Mouse (Mus musculus) hindbrain, embryonic 15.5 days (tissue): ENCODE measurements around the gene Grb2. TPM values are rescaled to one million over a fixed set of nuclear protein-coding genes. Genes with fewer than 3 reads are reported as not detected.

Source experiments
- ATAC-seq: fragments of 200-750 bp; cut with Nextera tagmentation; 2 replicates; pipeline ENCODE4 v1.8.0; 2017; ENCODE audit warnings: low read depth, moderate number of reproducible peaks, moderate TSS enrichment; ENCODE audit not compliant: low FRiP score
- H3K27ac ChIP-seq: fragments of 300-500 bp; sonication (generic); replicated peaks from 2 replicates; pipeline ENCODE4 v1.5.1; 2015; ENCODE audit warnings: mild to moderate bottlenecking, inconsistent platforms
- H3K27me3 ChIP-seq: fragments of 300-500 bp; sonication (generic); 2 replicates; pipeline ENCODE4 v1.6.1; 2015; ENCODE audit warnings: control low read depth, inconsistent platforms
- H3K36me3 ChIP-seq: fragments of 300-500 bp; sonication (generic); 2 replicates; pipeline ENCODE4 v1.6.1; 2015; ENCODE audit warnings: control low read depth, inconsistent platforms
- H3K4me1 ChIP-seq: fragments of 300-500 bp; sonication (generic); replicated peaks from 2 replicates; pipeline ENCODE4 v1.6.1; 2015; ENCODE audit warnings: control low read depth, inconsistent platforms
- H3K4me2 ChIP-seq: fragments of 300-500 bp; sonication (generic); 2 replicates; pipeline ENCODE4 v1.6.1; 2015; ENCODE audit warnings: moderate library complexity, mild to moderate bottlenecking, inconsistent platforms
- H3K4me3 ChIP-seq: fragments of 300-500 bp; sonication (generic); 2 replicates; pipeline ENCODE4 v1.5.1; 2015; ENCODE audit warnings: mild to moderate bottlenecking, inconsistent platforms
- H3K9ac ChIP-seq: fragments of 300-500 bp; sonication (generic); 2 replicates; pipeline ENCODE4 v1.6.1; 2015; ENCODE audit warnings: inconsistent platforms
- H3K9me3 ChIP-seq: fragments of 300-500 bp; sonication (generic); 2 replicates; pipeline ENCODE4 v1.6.1; 2016; ENCODE audit warnings: control low read depth, inconsistent platforms
- WGBS: fragments of 180-500 bp; shearing (Covaris S2); methylation state at CpG from one replicate; pipeline ENCODE4 v1.1.7; 2015; 5-methylcytosine and 5-hydroxymethylcytosine counted together
- polyA plus RNA-seq: library from polyadenylated mRNA; unstranded; fragments of >200 nt; fragmentation: Nextera tagmentation; extraction: Ambion mirVana; gene quantifications from 2 replicates; pipeline ENCODE4 v1.2.1, GENCODE M21; 2015

Grb2 gene
- polyA plus RNA-seq, 1 experiment from 2014 or later: 190 TPM

- Histone ChIP-seq H3K27me3 (no peaks in the 10 kb centered on the region), H3K4me1 (peaks cover 33% of the 10 kb centered on the region), H3K36me3 (peaks cover 29% of the 10 kb centered on the region), H3K27ac (no peak overlapping the region), H3K9ac (no peak overlapping the region), H3K9me3 (no peaks in the 10 kb centered on the region), H3K4me2 (no peak overlapping the region), H3K4me3 (no peak overlapping the region)
- 96% methylated on average over 18 of the region's 18 CpGs for WGBS
- no peak for ATAC-seq
Measured at GRCm38 (mm10) chr11:115606733-115607132, 101.7 kb downstream of the Grb2 start.

GRCm38 (mm10) chr11:115604304-115604696 lies 104.1 kb downstream of the Grb2 start:
- no peaks in the 10 kb centered on the region for H3K9me3 ChIP-seq
- H3K27me3 ChIP-seq: no peaks in the 10 kb centered on the region
- H3K36me3 ChIP-seq: peaks cover 27% of the 10 kb centered on the region
- ATAC-seq: peak; percentile 29
- H3K4me3 ChIP-seq: peak overlapping the region; percentile 72
- WGBS: under 1% methylated on average over 26 of the region's 26 CpGs
- H3K9ac ChIP-seq: peak overlapping the region; percentile 82
- peak overlapping the region; percentile 97 for H3K27ac ChIP-seq
- peak overlapping the region; percentile 80 for H3K4me2 ChIP-seq
- peaks cover 31% of the 10 kb centered on the region for H3K4me1 ChIP-seq

- Histone ChIP-seq H3K27me3 (no peaks in the 10 kb centered on the region), H3K4me3 (peak within 1 kb of the TSS; percentile 72), H3K4me2 (peak within 1 kb of the TSS; percentile 80), H3K9ac (peak within 1 kb of the TSS; percentile 82), H3K27ac (peak within 1 kb of the TSS; percentile 97), H3K36me3 (peaks cover 26% of the 10 kb centered on the region), H3K9me3 (no peaks in the 10 kb centered on the region), H3K4me1 (peaks cover 31% of the 10 kb centered on the region)
- peak; percentile 96 for ATAC-seq
- WGBS: under 1% methylated on average over 80 of the region's 93 CpGs
Measured at GRCm38 (mm10) chr11:115603476-115604303, 104.7 kb downstream of the Grb2 start, which contains the start of the genes Mrps7 and Gga3. Gene Mrps7 (plus strand): TSS chr11:115603925. Gene Gga3 (minus strand): TSS chr11:115604051.

- H3K27me3 ChIP-seq: no peaks in the 10 kb centered on the region
- ATAC-seq: no peak
- peaks cover 31% of the 10 kb centered on the region for H3K4me1 ChIP-seq
- H3K9ac ChIP-seq: peak overlapping the region; percentile 82
- H3K36me3 ChIP-seq: peaks cover 29% of the 10 kb centered on the region
- peak overlapping the region; percentile 80 for H3K4me2 ChIP-seq
- H3K4me3 ChIP-seq: peak overlapping the region; percentile 72
- WGBS: 5% methylated on average over 15 of the region's 15 CpGs
- peak overlapping the region; percentile 97 for H3K27ac ChIP-seq
- H3K9me3 ChIP-seq: no peaks in the 10 kb centered on the region
Measured at GRCm38 (mm10) chr11:115603128-115603475, 105.3 kb downstream of the Grb2 start.

- H3K9ac ChIP-seq: no peak overlapping the region
- no peak overlapping the region for H3K27ac ChIP-seq
- no peak overlapping the region for H3K4me3 ChIP-seq
- no peaks in the 10 kb centered on the region for H3K27me3 ChIP-seq
- peaks cover 17% of the 10 kb centered on the region for H3K36me3 ChIP-seq
- H3K4me2 ChIP-seq: no peak overlapping the region
- peaks cover 31% of the 10 kb centered on the region for H3K4me1 ChIP-seq
- no peak for ATAC-seq
- H3K9me3 ChIP-seq: no peaks in the 10 kb centered on the region
- WGBS: 92% methylated on average over 4 of the region's 4 CpGs
Measured at GRCm38 (mm10) chr11:115601174-115601573, 107.2 kb downstream of the Grb2 start.

- WGBS: 97% methylated on average over 15 of the region's 15 CpGs
- Histone ChIP-seq H3K4me2 (no peak overlapping the region), H3K36me3 (peaks cover 13% of the 10 kb centered on the region), H3K9ac (no peak overlapping the region), H3K27ac (no peak overlapping the region), H3K4me1 (peaks cover 29% of the 10 kb centered on the region), H3K27me3 (no peaks in the 10 kb centered on the region), H3K9me3 (no peaks in the 10 kb centered on the region), H3K4me3 (no peak overlapping the region)
- no peak for ATAC-seq
Measured at GRCm38 (mm10) chr11:115600743-115601142, 107.7 kb downstream of the Grb2 start.

- H3K9me3 ChIP-seq: no peaks in the 10 kb centered on the region
- WGBS: 93% methylated on average over 7 of the region's 7 CpGs
- no peak overlapping the region for H3K9ac ChIP-seq
- peaks cover 19% of the 10 kb centered on the region for H3K4me1 ChIP-seq
- H3K27ac ChIP-seq: no peak overlapping the region
- no peak overlapping the region for H3K4me2 ChIP-seq
- peaks cover 16% of the 10 kb centered on the region for H3K36me3 ChIP-seq
- H3K27me3 ChIP-seq: no peaks in the 10 kb centered on the region
- no peak for ATAC-seq
- H3K4me3 ChIP-seq: no peak overlapping the region
Measured at GRCm38 (mm10) chr11:115599722-115600121, 108.7 kb downstream of the Grb2 start.

GRCm38 (mm10) chr11:115598309-115598708 lies 110.1 kb downstream of the Grb2 start:
- ATAC-seq: no peak
- Histone ChIP-seq H3K27ac (no peak overlapping the region), H3K4me3 (no peak overlapping the region), H3K4me2 (no peak overlapping the region), H3K27me3 (no peaks in the 10 kb centered on the region), H3K9ac (no peak overlapping the region), H3K9me3 (no peaks in the 10 kb centered on the region), H3K4me1 (peaks cover 15% of the 10 kb centered on the region), H3K36me3 (peaks cover 30% of the 10 kb centered on the region)
- WGBS: 94% methylated on average over 4 of the region's 4 CpGs

GRCm38 (mm10) chr11:115595209-115595608 lies 113.2 kb downstream of the Grb2 start:
- no peaks in the 10 kb centered on the region for H3K4me1 ChIP-seq
- H3K4me2 ChIP-seq: no peak overlapping the region
- H3K36me3 ChIP-seq: peaks cover 59% of the 10 kb centered on the region
- no peaks in the 10 kb centered on the region for H3K27me3 ChIP-seq
- 97% methylated on average over 3 of the region's 3 CpGs for WGBS
- no peak for ATAC-seq
- no peak overlapping the region for H3K9ac ChIP-seq
- H3K27ac ChIP-seq: no peak overlapping the region
- H3K4me3 ChIP-seq: no peak overlapping the region
- no peaks in the 10 kb centered on the region for H3K9me3 ChIP-seq

Other genes with a start within 250 kb of the Grb2 start
- gene Slc16a5, start 246.1 kb downstream of the Grb2 start, polyA plus RNA-seq: 0.17 and 0.24 TPM in 2 replicates
- 16.3 and 18.2 TPM in 2 replicates for gene Armc7, start 232.9 kb downstream of the Grb2 start, polyA plus RNA-seq
- gene Nt5c, start 216.7 kb downstream of the Grb2 start, polyA plus RNA-seq: 88.4 and 101 TPM in 2 replicates
- 1,345 and 1,399 TPM in 2 replicates for gene Jpt1, start 194.2 kb downstream of the Grb2 start, polyA plus RNA-seq
- 917 and 959 TPM in 2 replicates for gene Sumo2, start 172.3 kb downstream of the Grb2 start, polyA plus RNA-seq
- 95.4 and 108 TPM in 2 replicates for gene Nup85, start 144.2 kb downstream of the Grb2 start, polyA plus RNA-seq
- gene Mrps7, start 104.7 kb downstream of the Grb2 start, polyA plus RNA-seq: 73.6 and 79.8 TPM in 2 replicates
- gene Gga3, start 104.5 kb downstream of the Grb2 start, polyA plus RNA-seq: 35.8 and 38.1 TPM in 2 replicates
- gene Mif4gd, start 95.6 kb downstream of the Grb2 start, polyA plus RNA-seq: 12.2 and 13.9 TPM in 2 replicates
- 43.6 and 47.1 TPM in 2 replicates for gene Slc25a19, start 80.3 kb downstream of the Grb2 start, polyA plus RNA-seq
- 24.2 and 27.9 TPM in 2 replicates for gene Tmem94, start 56.8 kb upstream of the Grb2 start, polyA plus RNA-seq
- gene Caskin2, start 105.0 kb upstream of the Grb2 start, polyA plus RNA-seq: 9.9 and 12.2 TPM in 2 replicates
- gene Tsen54, start 106.1 kb upstream of the Grb2 start, polyA plus RNA-seq: 22.3 and 23.6 TPM in 2 replicates
- gene Llgl2, start 115.5 kb upstream of the Grb2 start, polyA plus RNA-seq: 1.3 TPM in 2 replicates
- 0.17 and 0.19 TPM in 2 replicates for gene Myo15b, start 149.8 kb upstream of the Grb2 start, polyA plus RNA-seq
- 1.9 and 2.2 TPM in 2 replicates for gene Smim5, start 191.4 kb upstream of the Grb2 start, polyA plus RNA-seq
- 0.93 and 1.1 TPM in 2 replicates for gene Smim6, start 203.4 kb upstream of the Grb2 start, polyA plus RNA-seq
- gene Sap30bp, start 224.7 kb upstream of the Grb2 start, polyA plus RNA-seq: 42.9 and 43.4 TPM in 2 replicates
- gene Recql5, start 224.9 kb upstream of the Grb2 start, polyA plus RNA-seq: 18.7 and 23.8 TPM in 2 replicates